Mouse (Mus musculus) cerebellum, adult 2 months (tissue): ENCODE results near the gene Ywhah.

Experiments
- CTCF ChIP-seq: fragments of 200-500 bp; IDR thresholded peaks from 2 replicates; pipeline ENCODE4 v1.5.1; 2011; ENCODE audit warnings: low read depth, mild to moderate bottlenecking, control low read depth, low read length, moderate library complexity, borderline replicate concordance; ENCODE audit not compliant: insufficient read depth
- POLR2A ChIP-seq: fragments of 200-500 bp; IDR thresholded peaks from 2 replicates; pipeline ENCODE4 v1.6.1; 2011; ENCODE audit warnings: low read length, control low read depth, borderline replicate concordance; ENCODE audit not compliant: insufficient read depth

DNA sequence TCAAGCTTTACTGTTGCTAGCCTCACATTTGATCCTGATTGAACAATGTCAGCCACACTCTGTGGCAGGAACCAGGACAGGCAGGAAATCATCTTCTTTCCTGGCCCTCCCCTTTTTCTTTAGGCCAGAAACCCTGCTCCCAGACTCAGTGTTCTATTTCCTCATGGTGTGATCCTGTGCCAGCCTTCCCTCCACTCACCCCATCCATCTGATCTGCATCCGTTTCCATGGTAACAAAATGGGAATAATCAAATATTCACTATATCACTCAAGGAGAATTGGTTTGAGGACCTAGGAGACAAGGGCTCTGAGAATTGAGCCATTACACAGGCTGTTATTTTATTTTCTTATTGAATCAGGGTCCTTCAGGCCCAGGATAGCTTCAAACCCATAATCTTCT lies 22.1 kb upstream of the Ywhah start:
- TF ChIP-seq CTCF (no peak), POLR2A (no peak)
